Mouse (Mus musculus) MEL (cell line): ENCODE results near the gene Pcdh17. TPM values are rescaled to one million over a fixed set of nuclear protein-coding genes. Genes with fewer than 3 reads are reported as not detected.

Experiments used
- DNase-seq: peaks from one replicate; pipeline ENCODE4 v3.0.0; 2011; ENCODE audit warnings: low read depth, low spot score
- H3K27ac ChIP-seq: 2 replicates; pipeline ENCODE4 v1.5.1; 2012; ENCODE audit warnings: low read depth, mild to moderate bottlenecking, control low read depth, low read length, moderate library complexity; ENCODE audit not compliant: control insufficient read depth
- H3K27me3 ChIP-seq, 2 experiments: fragments of 150-350 bp in 1 of 2; sonication (generic) in 1 of 2; 2 replicates each; pipeline ENCODE4 v1.6.1; 2012; ENCODE audit warnings: low read length in 2 of 2, mild to moderate bottlenecking in 2 of 2, improper control_type of control experiment in 1 of 2, moderate library complexity in 1 of 2; ENCODE audit not compliant: insufficient read depth in 2 of 2, control insufficient read depth in 1 of 2
- H3K36me3 ChIP-seq, 2 experiments: 2 replicates each; pipeline ENCODE4 v1.6.1; 2012 to 2014; ENCODE audit warnings: low read length in 2 of 2, improper control_type of control experiment in 1 of 2, inconsistent platforms in 1 of 2, mild to moderate bottlenecking in 1 of 2; ENCODE audit not compliant: insufficient read depth in 2 of 2, control insufficient read depth in 1 of 2
- H3K4me1 ChIP-seq, 2 experiments: fragments of 150-350 bp in 1 of 2; sonication (generic) in 1 of 2; 2 replicates each; pipeline ENCODE4 v1.6.1; 2012; ENCODE audit warnings: low read length in 2 of 2, improper control_type of control experiment in 1 of 2, mild to moderate bottlenecking in 1 of 2; ENCODE audit not compliant: insufficient read depth in 2 of 2, control insufficient read depth in 1 of 2
- H3K4me3 ChIP-seq, 2 experiments: fragments of 150-350 bp in 1 of 2; sonication (generic) in 1 of 2; 2 replicates each; pipeline ENCODE4 v1.5.1; 2012; ENCODE audit warnings: low read depth in 2 of 2, low read length in 2 of 2, mild to moderate bottlenecking in 2 of 2, moderate library complexity in 2 of 2, control low read depth in 1 of 2, improper control_type of control experiment in 1 of 2; ENCODE audit not compliant: control insufficient read depth in 1 of 2, insufficient read depth in 1 of 2
- H3K79me2 ChIP-seq: 2 replicates; pipeline ENCODE4 v1.6.1; 2012; ENCODE audit warnings: mild to moderate bottlenecking, low read length, moderate library complexity; ENCODE audit not compliant: control insufficient read depth, poor library complexity, insufficient read depth
- H3K9ac ChIP-seq: 2 replicates; pipeline ENCODE4 v1.6.1; 2012; ENCODE audit warnings: low read depth, mild to moderate bottlenecking, control low read depth, low read length, moderate library complexity; ENCODE audit not compliant: control insufficient read depth, poor library complexity, severe bottlenecking
- H3K9me3 ChIP-seq: fragments of 150-350 bp; sonication (generic); replicated peaks from 2 replicates; pipeline ENCODE4 v1.6.1; 2012; ENCODE audit warnings: mild to moderate bottlenecking, low read length, improper control_type of control experiment, moderate library complexity; ENCODE audit not compliant: insufficient read depth
- CHD1 ChIP-seq: IDR thresholded peaks from 2 replicates; pipeline ENCODE4 v1.6.1; 2012; ENCODE audit warnings: low read depth, mild to moderate bottlenecking, inconsistent platforms, low read length, improper control_type of control experiment
- CHD2 ChIP-seq: IDR thresholded peaks from 2 replicates; pipeline ENCODE4 v1.6.1; 2011; ENCODE audit warnings: low read length, improper control_type of control experiment
- CTCF ChIP-seq, 3 experiments: IDR thresholded peaks in 2 of 3; conservative IDR thresholded peaks in 1 of 3; 2 replicates each; pipeline ENCODE4 v1.5.1; 2011 to 2012; ENCODE audit warnings: low read length in 3 of 3, low read depth in 2 of 3, mild to moderate bottlenecking in 2 of 3, improper control_type of control experiment in 1 of 3, inconsistent platforms in 1 of 3, mixed read lengths in 1 of 3, moderate library complexity in 1 of 3; ENCODE audit not compliant: control insufficient read depth in 1 of 3, insufficient read depth in 1 of 3, poor library complexity in 1 of 3, severe bottlenecking in 1 of 3
- E2F4 ChIP-seq: IDR thresholded peaks from 2 replicates; pipeline ENCODE4 v1.6.1; 2011; ENCODE audit warnings: low read depth, low read length, improper control_type of control experiment, borderline replicate concordance
- ELF1 ChIP-seq: IDR thresholded peaks from 2 replicates; pipeline ENCODE4 v1.6.1; 2014; ENCODE audit warnings: low read depth, mild to moderate bottlenecking, inconsistent platforms, low read length, improper control_type of control experiment, moderate library complexity
- EP300 ChIP-seq, 2 experiments: IDR thresholded peaks; 2 replicates each; pipeline ENCODE4 v1.6.1; 2011; ENCODE audit warnings: improper control_type of control experiment in 2 of 2, low read length in 2 of 2, low read depth in 1 of 2, mild to moderate bottlenecking in 1 of 2
- GATA1 ChIP-seq: IDR thresholded peaks from 2 replicates; pipeline ENCODE4 v1.6.1; 2011; ENCODE audit warnings: low read depth, low read length, improper control_type of control experiment
- KAT2A ChIP-seq: conservative IDR thresholded peaks from 2 replicates; pipeline ENCODE4 v1.6.1; 2012; ENCODE audit warnings: low read depth, low read length, improper control_type of control experiment, inconsistent platforms
- MAX ChIP-seq: IDR thresholded peaks from 2 replicates; pipeline ENCODE4 v1.6.1; 2011; ENCODE audit warnings: low read length, improper control_type of control experiment
- NELFE ChIP-seq: IDR thresholded peaks from 2 replicates; pipeline ENCODE4 v1.6.1; 2011; ENCODE audit warnings: low read depth, low read length, improper control_type of control experiment
- POLR2AphosphoS5 ChIP-seq: IDR thresholded peaks from 2 replicates; pipeline ENCODE4 v1.6.1; 2012; ENCODE audit warnings: low read depth, borderline replicate concordance, mild to moderate bottlenecking, inconsistent platforms, low read length, moderate library complexity, mixed read lengths
- RAD21 ChIP-seq: IDR thresholded peaks from 2 replicates; pipeline ENCODE4 v1.6.1; 2011; ENCODE audit warnings: mild to moderate bottlenecking, low read depth, low read length, improper control_type of control experiment
- SMC3 ChIP-seq: IDR thresholded peaks from 2 replicates; pipeline ENCODE4 v1.6.1; 2011; ENCODE audit warnings: low read depth, low read length, improper control_type of control experiment
- TAL1 ChIP-seq: IDR thresholded peaks from 2 replicates; pipeline ENCODE4 v1.6.1; 2012; ENCODE audit warnings: mild to moderate bottlenecking, inconsistent platforms, low read length, moderate library complexity, mixed read lengths
- UBTF ChIP-seq: IDR thresholded peaks from 2 replicates; pipeline ENCODE4 v1.6.1; 2012; ENCODE audit warnings: low read depth, mild to moderate bottlenecking, inconsistent platforms, low read length, improper control_type of control experiment, moderate library complexity, borderline replicate concordance; ENCODE audit not compliant: insufficient read depth
- USF1 ChIP-seq: IDR thresholded peaks from 2 replicates; pipeline ENCODE4 v1.6.1; 2014; ENCODE audit warnings: low read depth, mild to moderate bottlenecking, inconsistent platforms, low read length, improper control_type of control experiment, moderate library complexity
- ZC3H11A ChIP-seq: IDR thresholded peaks from 2 replicates; pipeline ENCODE4 v1.6.1; 2012; ENCODE audit warnings: low read depth, mild to moderate bottlenecking, inconsistent platforms, low read length, improper control_type of control experiment
- ZKSCAN1 ChIP-seq: IDR thresholded peaks from 2 replicates; pipeline ENCODE4 v1.6.1; 2012; ENCODE audit warnings: low read depth, mild to moderate bottlenecking, inconsistent platforms, low read length, improper control_type of control experiment, moderate library complexity
- ZNF384 ChIP-seq: IDR thresholded peaks from 2 replicates; pipeline ENCODE4 v1.6.1; 2012; ENCODE audit warnings: low read depth, mild to moderate bottlenecking, inconsistent platforms, low read length, improper control_type of control experiment
- polyA plus RNA-seq, 2 experiments: library from polyadenylated mRNA; stranded (reverse) in 1 of 2; unstranded in 1 of 2; fragments of >175 nt in 1 of 2; fragments of >200 nt in 1 of 2; gene quantifications; 2 replicates each; pipeline versions ENCODE4 v1.2.1 to v1.2.4; 2012; ENCODE audit warnings: low replicate concordance in 2 of 2, low read depth in 1 of 2; ENCODE audit not compliant: insufficient read length in 2 of 2, insufficient read depth in 1 of 2, missing spikeins in 1 of 2
- total RNA-seq: library from RNA; depleted of rRNA; stranded (reverse); fragments of 300-350 nt; gene quantifications from 2 replicates; pipeline ENCODE4 v1.2.3, GENCODE M21; 2012

Gene Pcdh17
- total and polyA plus RNA-seq, 3 experiments = not detected

- DNase-seq = no peak
- H3K27me3 ChIP-seq = no peaks in the 10 kb centered on the region
- no peak overlapping the region for H3K27ac ChIP-seq
- H3K4me1 ChIP-seq = no peaks in the 10 kb centered on the region
- no peaks in the 10 kb centered on the region for H3K36me3 ChIP-seq
- TF ChIP-seq CTCF (IDR thresholded peaks at IDR 0.05 in 2 of 3, conservative IDR thresholded peaks at IDR 0.05 in 1 of 3; ENCODE audit: control insufficient read depth in 1 of 3, insufficient read depth in 1 of 3, low read depth in 2 of 3, low read length in 3 of 3, poor library complexity in 1 of 3, severe bottlenecking in 1 of 3) (no peak), CHD2 (no peak)
- no peak overlapping the region for H3K9ac ChIP-seq
- no peaks in the 10 kb centered on the region for H3K79me2 ChIP-seq
- H3K4me3 ChIP-seq = no peak overlapping the region
- no peaks in the 10 kb centered on the region for H3K9me3 ChIP-seq
These were observed 18.6 kb upstream of the Pcdh17 start for GRCm38 (mm10) chr14:84424736-84425135.

- Histone ChIP-seq H3K9me3 (no peaks in the 10 kb centered on the region), H3K4me1 (no peaks in the 10 kb centered on the region), H3K4me3 (no peak overlapping the region), H3K27me3 (no peaks in the 10 kb centered on the region), H3K27ac (no peak overlapping the region), H3K79me2 (no peaks in the 10 kb centered on the region), H3K36me3 (no peaks in the 10 kb centered on the region), H3K9ac (no peak overlapping the region)
- TF ChIP-seq EP300 (IDR thresholded peaks at IDR 0.05; ENCODE audit: low read depth in 1 of 2, low read length in 2 of 2) (no peak), TAL1 (no peak), MAX (no peak), UBTF (no peak), E2F4 (no peak), SMC3 (no peak), GATA1 (no peak), CHD2 (no peak), USF1 (no peak)
- DNase-seq = no peak
These were observed 16.7 kb upstream of the Pcdh17 start for GRCm38 (mm10) chr14:84426616-84427015.

GRCm38 (mm10) chr14:84438066-84438770, 5.1 kb upstream of the Pcdh17 start:
- Histone ChIP-seq H3K4me3 (no peak overlapping the region), H3K4me1 (peaks cover 0 to 2% of the 10 kb centered on the region in 2 experiments; a peak in 1 of 4 replicates), H3K27ac (no peak overlapping the region), H3K79me2 (no peaks in the 10 kb centered on the region), H3K36me3 (no peaks in the 10 kb centered on the region), H3K9me3 (no peaks in the 10 kb centered on the region), H3K9ac (no peak overlapping the region), H3K27me3 (no peaks in the 10 kb centered on the region)
- TF ChIP-seq NELFE (no peak), SMC3 (peak; percentile 87), ZNF384 (peak; percentile 61), ZC3H11A (peak; percentile 76), ELF1 (no peak), CTCF (IDR thresholded peaks at IDR 0.05 in 2 of 3, conservative IDR thresholded peaks at IDR 0.05 in 1 of 3; ENCODE audit: control insufficient read depth in 1 of 3, insufficient read depth in 1 of 3, low read depth in 2 of 3, low read length in 3 of 3, poor library complexity in 1 of 3, severe bottlenecking in 1 of 3) (peak in 2 of 3 experiments; percentile 26 to 68; a peak in 3 of 6 replicates), TAL1 (no peak), POLR2AphosphoS5 (no peak), ZKSCAN1 (no peak), KAT2A (no peak), RAD21 (peak; percentile 82), CHD1 (no peak)
- peak; percentile 73 for DNase-seq
